Mouse (Mus musculus): ENCODE results near the gene Gpr88. TPM values are rescaled to one million over a fixed set of nuclear protein-coding genes. Genes with fewer than 3 reads are reported as not detected.

Gpr88 gene
- polyA plus RNA-seq, 1 experiment from 2014 or later: 0.21 TPM

GRCm38 (mm10) chr3:116200060-116200459 is 53.2 kb downstream of the Gpr88 start:
- WGBS: 80% methylated on average over 10 of the region's 10 CpGs
- H3K9me3 ChIP-seq (ENCODE audit: control insufficient read depth, low read length): no peaks in the 10 kb centered on the region
- H3K9ac ChIP-seq (ENCODE audit: low read length): no peak overlapping the region
- no peak for DNase-seq (ENCODE audit: low spot score)
- H3K4me3 ChIP-seq (ENCODE audit: low read depth, low read length): no peak overlapping the region
- H3K36me3 ChIP-seq (ENCODE audit: control insufficient read depth, insufficient read depth, low read length): no peaks in the 10 kb centered on the region
- H3K4me1 ChIP-seq (replicated peaks; ENCODE audit: control insufficient read depth, insufficient read depth, low read length): no peaks in the 10 kb centered on the region
- no peak overlapping the region for H3K4me2 ChIP-seq (ENCODE audit: low read depth, low read length, severe bottlenecking)
- no peak overlapping the region for H3K27ac ChIP-seq (ENCODE audit: low read depth, low read length)
- no peak for ATAC-seq (replicated peaks; ENCODE audit: low FRiP score)
- H3K27me3 ChIP-seq (ENCODE audit: control insufficient read depth, insufficient read depth, low read length): no peaks in the 10 kb centered on the region

Other genes with a start within 250 kb of the Gpr88 start
- 28.0 and 31.0 TPM in 2 replicates for gene Slc30a7, start 246.1 kb downstream of the Gpr88 start, polyA plus RNA-seq (2014; fragmentation: Nextera tagmentation; extraction: Ambion mirVana)
- 23.4 and 24.5 TPM in 2 replicates for gene Extl2, start 246.0 kb downstream of the Gpr88 start, polyA plus RNA-seq (2014; fragmentation: Nextera tagmentation; extraction: Ambion mirVana)
- 36.5 and 39.5 TPM in 2 replicates for gene Vcam1, start 123.8 kb downstream of the Gpr88 start, polyA plus RNA-seq (2014; fragmentation: Nextera tagmentation; extraction: Ambion mirVana)
- gene Cdc14a, start 170.5 kb upstream of the Gpr88 start, polyA plus RNA-seq (2014; fragmentation: Nextera tagmentation; extraction: Ambion mirVana): 23.0 and 23.2 TPM in 2 replicates